Mouse (Mus musculus) heart, adult 11 months (tissue): ENCODE measurements at regions not wholly inside any gene's neighbourhood (a gene's known extent, or its start where the extent isn't known, plus 50 kb on each side); places are given as distances from the start of the nearest gene placed in this dataset.

Experiments
- DNase-seq: peaks from one replicate; pipeline ENCODE4 v3.0.0; 2022

DNA sequence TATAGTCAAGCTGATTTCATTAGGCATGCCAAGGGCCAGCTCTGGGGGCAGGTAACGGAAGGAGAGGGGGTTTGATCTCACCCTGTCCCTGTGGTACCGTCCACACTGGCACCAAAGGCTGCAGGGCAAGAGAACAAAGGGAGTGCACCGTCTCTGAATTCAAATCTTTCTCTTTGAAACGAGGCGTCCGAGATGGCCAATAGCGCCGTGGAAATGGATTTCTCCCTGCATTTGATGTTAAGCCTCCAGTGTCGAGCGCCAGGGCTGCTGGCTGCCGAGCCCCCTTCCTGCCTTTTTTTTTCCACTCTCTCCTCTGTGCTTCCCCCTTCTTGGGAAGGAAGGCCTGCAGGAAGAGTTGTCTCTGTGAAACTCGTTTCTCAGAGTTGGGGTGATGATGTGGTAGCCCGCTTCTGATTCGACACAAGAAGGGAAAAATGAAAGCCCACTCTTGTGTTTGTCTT is 235.5 kb downstream of the 3110018I06Rik start:
- DNase-seq, result no peak

DNA sequence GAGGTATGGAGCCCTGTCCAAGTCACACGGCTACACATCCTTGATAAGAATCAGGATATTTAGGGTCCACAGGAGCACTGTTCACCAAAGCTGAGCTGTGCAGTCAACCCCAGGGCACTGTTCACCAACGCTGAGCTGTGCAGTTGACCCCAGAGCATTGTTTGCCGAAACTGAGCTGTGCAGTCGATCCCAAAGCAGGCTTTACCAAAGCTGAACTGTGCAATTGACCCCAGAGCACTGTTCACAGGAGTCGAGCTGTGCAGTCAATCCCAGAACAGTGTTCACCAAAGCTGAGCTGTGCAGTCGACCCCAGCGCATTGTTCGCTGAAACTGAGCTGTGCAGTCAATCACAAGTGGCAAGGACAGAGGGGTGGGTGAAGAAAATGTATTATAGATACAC is 236.0 kb downstream of the 3110018I06Rik start:
- no peak for DNase-seq

DNA sequence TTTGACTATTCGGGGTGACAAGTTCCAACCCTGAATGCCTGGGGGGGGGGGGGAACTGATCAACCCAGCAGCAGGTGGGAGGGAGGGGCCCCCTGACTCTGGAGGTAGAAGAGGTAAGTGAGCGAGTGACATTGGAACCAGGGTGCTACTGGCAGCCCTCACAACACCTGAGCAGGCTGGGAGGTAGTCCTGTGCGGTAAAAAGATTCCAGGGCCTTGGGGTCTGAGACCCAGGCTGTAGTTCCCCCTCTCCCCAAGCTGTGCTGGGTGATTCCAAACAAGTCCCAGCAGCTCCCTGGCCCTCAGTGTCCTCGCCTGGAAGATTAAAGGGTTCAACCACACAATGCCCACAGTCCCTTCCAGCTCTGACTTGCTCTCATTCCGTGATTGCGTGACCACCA is 240.4 kb downstream of the 3110018I06Rik start:
- DNase-seq, result no peak

DNA sequence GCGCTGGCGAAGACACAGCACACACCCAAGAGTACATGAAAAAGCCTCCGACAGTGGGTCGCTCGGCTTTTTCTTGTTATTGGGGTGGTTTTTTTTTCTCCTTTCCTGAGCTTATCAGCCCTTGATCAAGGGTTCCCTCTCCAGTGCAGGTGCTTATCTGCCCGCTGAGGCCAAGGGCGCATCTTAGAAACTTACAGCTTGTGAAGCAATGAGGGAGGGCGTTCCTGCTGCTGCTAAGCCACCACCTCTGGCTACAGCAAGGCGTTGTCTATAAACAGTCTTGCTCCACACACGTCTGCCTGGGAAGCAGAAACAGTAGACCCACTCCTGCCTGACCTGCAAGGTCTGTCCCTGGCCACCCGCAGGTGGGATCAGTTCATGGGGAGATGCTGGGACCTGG is 240.9 kb downstream of the 3110018I06Rik start:
- no peak for DNase-seq

DNA sequence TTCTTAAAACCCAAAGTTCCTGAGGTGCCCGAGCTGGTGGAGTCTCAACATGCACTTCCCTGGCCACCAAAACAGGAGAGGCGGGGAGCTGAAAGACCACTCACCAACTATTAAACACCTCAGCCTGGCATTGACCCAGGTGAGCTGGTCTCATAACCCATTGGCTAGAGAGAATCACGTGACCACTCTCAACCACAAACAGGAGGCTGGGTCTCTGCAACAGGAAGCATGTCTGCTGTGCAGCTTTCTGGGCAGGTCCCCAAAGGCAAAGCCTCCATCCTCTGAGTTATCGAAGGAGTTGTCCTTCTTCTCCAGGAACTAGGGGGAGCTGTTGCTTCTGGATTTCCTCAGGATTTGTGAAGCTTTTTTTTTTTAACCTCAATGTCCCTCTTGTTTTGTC is 242.5 kb downstream of the 3110018I06Rik start:
- DNase-seq, result no peak

- DNase-seq, result no peak
Measured at GRCm38 (mm10) chr12:107734536-107734935, 246.1 kb downstream of the 3110018I06Rik start.

- DNase-seq, result peak; percentile 76
Measured at GRCm38 (mm10) chr12:107742641-107743040, 254.2 kb downstream of the 3110018I06Rik start.

DNA sequence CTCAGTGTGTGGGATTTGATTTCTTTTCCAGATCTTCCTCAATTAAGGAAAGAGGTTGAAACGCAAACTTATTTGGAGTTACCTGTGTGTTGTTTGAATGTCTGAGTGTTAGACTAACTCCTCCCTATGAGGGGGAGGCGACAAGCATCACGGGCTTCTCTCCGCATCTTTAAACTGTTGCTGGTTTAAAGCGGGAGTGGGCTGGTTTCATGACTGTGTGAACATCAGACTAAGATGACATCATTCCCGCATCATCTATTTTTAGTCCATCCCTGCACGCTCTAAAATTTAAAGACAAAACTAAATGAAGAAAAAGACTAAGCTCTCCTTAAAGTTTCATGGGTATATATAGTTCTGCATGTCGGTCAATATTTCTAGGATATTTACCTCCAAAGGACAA is 256.4 kb downstream of the 3110018I06Rik start:
- DNase-seq, result peak; percentile 9

DNA sequence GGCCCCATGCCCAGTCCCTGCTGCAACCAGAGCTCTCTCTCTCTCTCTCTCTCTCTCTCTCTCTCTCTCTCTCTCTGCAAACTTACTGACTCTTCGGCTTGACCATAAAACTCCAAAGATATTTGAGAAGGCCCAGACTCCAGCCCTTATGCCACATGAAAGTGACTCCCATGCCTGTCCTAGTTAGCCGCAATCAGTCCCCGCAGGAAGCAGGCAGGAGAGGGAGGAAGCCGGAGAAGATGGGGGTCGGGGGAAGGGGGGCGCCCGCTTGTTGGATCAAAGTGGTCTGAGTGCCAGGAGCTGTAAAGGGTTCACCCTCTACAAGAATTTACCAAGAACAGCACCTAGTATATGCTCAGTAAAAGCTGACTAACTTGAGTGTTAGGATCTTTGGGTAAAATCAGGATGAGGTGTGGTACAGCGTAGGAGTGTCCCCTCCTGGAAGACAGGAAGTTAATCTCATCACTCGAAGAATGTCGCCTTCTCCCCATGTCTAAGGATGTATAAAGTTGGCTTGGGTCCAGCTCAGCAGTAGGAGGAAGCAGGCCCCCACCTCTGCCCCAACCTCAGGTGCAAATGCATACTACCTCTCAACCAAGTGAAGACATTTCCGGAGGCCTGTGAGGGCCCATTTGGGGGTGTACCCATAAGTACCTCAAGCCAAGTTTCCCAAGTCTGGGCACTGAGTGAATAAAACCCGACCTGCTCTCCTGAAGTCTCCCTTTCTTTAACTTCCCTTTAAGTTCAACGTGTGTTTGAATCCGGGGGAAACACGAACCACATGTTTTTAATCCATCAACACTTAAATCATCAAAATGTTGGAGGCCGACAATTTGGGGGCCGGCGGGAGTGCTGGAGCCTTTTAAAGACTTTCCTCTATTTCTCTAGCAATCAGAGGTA is 254.7 kb downstream of the Bcl11b start:
- peak; percentile 74 for DNase-seq

DNA sequence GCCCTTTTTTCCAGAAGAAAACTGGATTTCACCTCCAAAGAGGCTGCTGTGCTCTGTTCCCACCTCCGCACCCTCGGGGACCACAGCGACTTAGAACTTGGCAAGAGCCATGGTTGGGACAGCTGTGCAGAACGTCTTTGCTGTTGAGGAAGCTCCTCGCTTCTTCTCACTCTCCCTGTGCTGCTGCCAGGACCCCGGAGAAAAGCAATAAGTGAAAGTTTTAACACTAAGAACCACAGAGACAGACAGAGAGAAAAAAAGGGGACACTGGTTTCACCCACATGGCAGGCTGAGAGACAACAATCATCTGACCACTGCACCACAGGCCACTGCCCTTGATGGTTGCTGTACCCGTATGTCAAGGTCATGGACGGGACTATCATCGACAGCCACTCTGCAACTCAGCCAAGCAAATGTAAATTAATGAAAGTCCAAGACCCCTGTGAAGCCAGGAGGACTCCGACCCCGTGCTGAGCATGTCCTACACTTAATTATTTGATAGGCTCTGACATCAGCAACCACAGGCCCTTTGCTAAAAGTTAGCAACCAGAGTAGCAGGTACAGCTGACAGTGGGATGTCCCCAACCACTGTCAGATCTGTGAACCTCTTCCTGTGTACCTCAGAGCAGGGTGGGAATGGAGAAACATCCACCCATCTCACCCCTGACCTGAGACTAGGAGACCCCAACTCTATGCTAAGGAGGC is 253.9 kb downstream of the Bcl11b start:
- peak; percentile 91 for DNase-seq

GRCm38 (mm10) chr12:107750285-107750927 is 253.0 kb downstream of the Bcl11b start:
- DNase-seq, result peak; percentile 77

DNA sequence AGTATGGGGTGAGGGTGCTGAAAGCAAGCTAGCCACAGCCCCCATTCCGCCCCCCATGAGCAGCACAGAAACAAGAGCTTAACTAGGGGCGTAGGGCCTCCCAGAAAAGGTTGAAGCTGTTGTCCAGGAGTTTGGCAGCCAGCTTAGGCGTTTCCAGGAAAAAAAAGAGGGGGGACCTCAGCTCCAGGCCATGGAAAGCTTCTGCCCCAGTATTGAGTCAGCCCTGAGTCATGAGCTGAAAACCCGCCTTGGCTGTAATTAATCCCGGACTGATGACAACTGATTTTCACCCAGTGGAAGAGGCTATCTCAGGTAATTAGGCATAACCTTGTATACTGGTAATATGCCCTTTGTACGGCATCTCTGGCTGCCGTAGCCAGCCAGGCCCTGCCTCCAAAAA is 251.3 kb downstream of the Bcl11b start:
- peak; percentile 95 for DNase-seq

- DNase-seq, result no peak
Measured at GRCm38 (mm10) chr12:107752587-107752986, 250.8 kb downstream of the Bcl11b start.

DNA sequence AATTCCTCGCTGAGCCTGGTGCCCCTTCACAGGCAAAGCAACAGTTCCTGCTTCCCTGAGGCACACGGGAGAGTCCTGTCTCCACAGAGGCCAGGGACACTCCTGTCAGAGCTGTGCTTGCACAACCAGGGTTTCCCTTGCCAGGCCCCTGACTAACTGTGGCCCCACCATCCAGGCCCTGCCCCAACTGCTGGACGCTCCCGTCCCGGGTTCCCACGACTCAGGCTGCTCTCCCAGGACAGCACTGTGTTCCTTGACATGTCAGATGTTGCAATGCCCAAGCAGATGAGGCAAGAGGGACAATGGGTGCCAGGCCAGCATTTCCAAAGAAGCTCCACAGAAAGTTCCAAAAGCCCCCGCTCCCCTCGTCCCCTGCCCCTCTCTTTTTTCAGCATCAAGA is 250.4 kb downstream of the Bcl11b start:
- DNase-seq, result peak; percentile 99

DNA sequence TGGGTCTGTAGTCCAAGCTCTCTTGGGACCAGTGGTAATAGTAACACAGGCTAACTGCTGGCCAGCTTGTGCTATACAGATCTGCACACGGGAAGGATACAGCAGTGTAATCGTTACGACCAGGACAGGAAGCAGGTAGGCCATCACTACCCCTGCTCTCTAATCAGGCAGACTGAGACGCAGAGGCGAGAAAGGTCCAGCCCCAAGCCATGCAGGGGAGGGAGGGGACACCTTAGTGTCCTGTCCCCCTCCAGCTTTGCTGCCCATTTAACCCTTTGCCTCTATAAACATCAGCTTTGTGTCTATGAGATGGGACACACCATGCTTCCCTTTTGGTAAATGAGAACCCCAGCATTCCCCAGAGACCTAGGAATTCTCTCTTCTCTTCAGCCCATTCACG is 249.9 kb downstream of the Bcl11b start:
- DNase-seq, result peak; percentile 90

DNA sequence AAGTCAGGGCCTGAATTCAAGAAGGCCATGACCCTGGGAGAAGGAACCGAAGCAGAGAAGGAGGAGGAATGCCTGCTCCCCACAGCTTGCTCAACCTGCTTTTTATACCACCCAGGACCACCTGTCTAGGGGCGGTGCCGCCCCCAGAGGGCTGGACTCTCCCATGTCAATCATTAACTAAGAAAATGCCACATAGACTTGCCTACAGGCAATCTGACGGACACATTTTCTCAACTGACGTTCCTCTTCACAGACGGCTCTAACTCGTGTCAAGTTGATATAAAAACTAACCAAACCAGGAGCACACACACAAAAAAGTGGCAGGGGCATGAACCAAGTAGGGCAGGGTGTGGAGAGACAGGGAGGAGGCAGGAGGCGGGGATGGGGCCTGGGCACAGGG is 248.5 kb downstream of the Bcl11b start:
- peak; percentile 89 for DNase-seq

- peak; percentile 98 for DNase-seq
Measured at GRCm38 (mm10) chr12:107755820-107756517, 247.4 kb downstream of the Bcl11b start.

DNA sequence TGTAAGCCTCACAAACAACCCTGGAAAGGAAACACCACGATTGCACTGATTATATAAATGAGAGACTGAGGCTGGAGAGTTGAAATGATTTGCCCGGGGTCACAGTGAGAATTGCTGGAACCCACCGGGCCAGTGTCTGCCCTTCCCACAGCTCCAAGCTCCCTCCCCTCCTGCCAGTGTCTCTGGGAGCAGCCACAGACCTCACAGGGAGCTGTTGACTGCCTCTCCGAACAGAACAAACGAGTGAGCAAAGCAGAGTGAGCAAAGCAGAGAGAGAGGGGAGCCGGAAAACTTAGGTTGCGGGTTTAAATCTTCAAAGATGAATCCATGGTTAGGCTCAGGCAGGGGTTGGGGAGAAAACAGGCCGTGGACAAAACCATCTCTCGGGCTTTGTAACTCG is 246.2 kb downstream of the Bcl11b start:
- DNase-seq, result peak; percentile 85

- DNase-seq, result peak; percentile 85
Measured at GRCm38 (mm10) chr12:107757996-107758791, 245.2 kb downstream of the Bcl11b start.

GRCm38 (mm10) chr12:107759291-107759690 is 244.1 kb downstream of the Bcl11b start:
- peak; percentile 70 for DNase-seq

DNA sequence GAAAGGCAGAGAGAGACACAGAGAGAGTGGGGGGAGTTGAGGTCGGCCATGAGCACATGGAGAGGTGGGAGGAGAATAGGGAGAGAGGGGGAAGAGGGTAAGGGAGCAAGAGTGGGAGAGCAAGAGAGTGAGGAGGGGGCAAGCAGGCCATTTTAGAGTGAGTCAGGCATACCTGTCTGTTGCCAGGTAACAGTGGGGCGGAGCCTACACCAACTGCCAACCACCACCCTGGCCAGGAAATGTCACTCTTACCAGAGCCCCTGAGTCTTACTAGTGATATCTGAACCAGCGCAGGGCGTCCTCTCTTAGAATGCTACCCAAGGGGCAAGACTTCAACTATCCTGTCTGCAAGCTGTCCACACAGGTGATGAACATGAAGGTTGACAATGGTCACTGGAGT is 243.5 kb downstream of the Bcl11b start:
- DNase-seq, result no peak

GRCm38 (mm10) chr12:107762140-107762539 is 241.3 kb downstream of the Bcl11b start:
- DNase-seq, result no peak
